Mouse (Mus musculus) yolk sac, embryonic 10.5 days (tissue): Measurements from ENCODE around the gene Ercc4.

ENCODE experiments used
- DNase-seq: peaks from one replicate; pipeline ENCODE4 v3.0.0-alpha.2; 2017; ENCODE audit warnings: low spot score

Ercc4 gene

GRCm38 (mm10) chr16:13196626-13197025 lies 87.1 kb downstream of the Ercc4 start:
- DNase-seq: no peak

DNA sequence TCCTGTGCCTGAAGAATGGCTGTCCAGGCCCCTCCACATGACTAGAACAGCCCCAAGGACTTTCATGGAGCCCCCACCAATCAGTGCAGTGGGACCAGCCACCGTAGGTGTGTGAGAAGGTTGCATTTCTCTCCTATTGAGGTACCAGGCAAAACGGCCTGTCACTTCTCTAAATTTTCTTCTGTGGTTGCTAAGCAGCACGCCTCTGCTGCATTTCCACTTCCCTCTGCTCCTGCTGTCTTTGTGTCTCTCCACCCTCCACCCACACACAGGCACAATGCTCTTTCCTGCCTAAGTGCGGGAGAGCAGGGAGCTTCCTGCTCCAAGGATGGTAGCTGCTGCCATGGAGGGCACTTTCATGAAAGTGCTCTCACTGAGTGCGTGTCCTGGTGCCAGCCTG lies 87.8 kb downstream of the Ercc4 start:
- no peak for DNase-seq

DNA sequence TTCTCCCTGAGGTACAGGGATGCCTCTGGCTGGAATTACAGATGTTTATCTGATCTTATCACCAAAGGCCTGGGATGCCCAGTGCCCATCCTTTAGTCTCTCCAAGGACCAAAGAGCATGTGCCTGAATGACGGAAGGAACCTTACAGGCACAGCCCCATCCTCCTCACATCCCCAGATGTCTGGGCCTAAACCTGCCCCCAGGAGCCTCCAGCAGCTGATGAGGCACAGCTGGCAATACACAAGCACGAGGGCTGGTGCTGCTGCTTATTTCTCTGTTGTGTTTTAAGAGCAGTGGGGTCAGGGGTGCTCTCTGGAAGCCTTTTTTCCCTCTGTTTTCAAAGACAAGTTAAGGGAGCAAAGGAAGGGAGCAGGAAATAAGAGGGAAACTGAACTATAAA lies 89.7 kb downstream of the Ercc4 start:
- no peak for DNase-seq
